Mouse (Mus musculus) Patski (cell line): ENCODE data around the gene Hist1h1t. TPM values are rescaled to one million over a fixed set of nuclear protein-coding genes. Genes with fewer than 3 reads are reported as not detected.

Experiments
- ATAC-seq: fragments of 100-300 bp; one replicate; pipeline ENCODE4 v1.8.0; 2021
- CTCF ChIA-PET: fragments of 350-600 bp; sonication (Branson Sonifier 250); formaldehyde crosslinking; loops from one replicate; lab custom pipeline; 2022; ENCODE audit warnings: inconsistent platforms; lab: Charles Lee
- POLR2A ChIA-PET: fragments of 350-600 bp; sonication (Branson Sonifier 250); formaldehyde crosslinking; loops from one replicate; lab custom pipeline; 2022; ENCODE audit warnings: antibody characterized with exemption, inconsistent platforms; lab: Charles Lee
- DNase-seq: peaks from one replicate; pipeline ENCODE4 v3.0.0-alpha.2; 2011; ENCODE audit warnings: low read depth, low spot score
- H3K27me3 ChIP-seq: fragments of 371-371 bp; one replicate; pipeline ENCODE4 v1.5.1; 2021
- CTCF ChIP-seq: fragments of 100-300 bp; IDR thresholded peaks from one replicate; pipeline ENCODE4 v1.5.1; 2021
- in situ Hi-C: fragments of 300-500 bp; cut with MboI; formaldehyde crosslinking; loops from 3 replicates; pipeline ENCODE4 v1.11.1; 2018; ENCODE audit warnings: low pct_unique_long_range_greater_than_20kb, mixed read lengths
- polyA plus RNA-seq: library from polyadenylated mRNA; unstranded; gene quantifications from one replicate; pipeline ENCODE4 v1.2.3, GENCODE M21; 2021

The Hist1h1t gene
- polyA plus RNA-seq, 1 experiment from 2014 or later, result 4.6 TPM

GRCm38 (mm10) chr13:23728472-23729191 is 33.0 kb downstream of the Hist1h1t start:
- in situ Hi-C loops, result loop anchor here (25.0 kb wide), 1 partner anchor 291 kb away; no protein-coding TSS in a partner anchor
- ChIA-PET POLR2A (no interaction called here), CTCF (interaction anchor here (3.3 kb wide), 1 partner anchor 27 kb away, joined by 23 read pairs; no protein-coding TSS in a partner anchor)
- no peaks in the 10 kb centered on the region for H3K27me3 ChIP-seq
- DNase-seq (no peak), ATAC-seq (no peak)
- TF ChIP-seq CTCF, result no peak

- no peak for DNase-seq
- TF ChIP-seq CTCF, result no peak
- ChIA-PET CTCF (interaction anchor here (3.3 to 4.6 kb wide), 2 partner anchors 21 to 28 kb away, joined by 21 to 23 read pairs; no protein-coding TSS in a partner anchor), POLR2A (no interaction called here)
- no peaks in the 10 kb centered on the region for H3K27me3 ChIP-seq
- ATAC-seq, result no peak
- in situ Hi-C loops, result loop anchor here (25.0 kb wide), 1 partner anchor 292 kb away; no protein-coding TSS in a partner anchor
Measured at GRCm38 (mm10) chr13:23729192-23729525, 33.5 kb downstream of the Hist1h1t start.

GRCm38 (mm10) chr13:23729706-23730105 is 34.1 kb downstream of the Hist1h1t start:
- CTCF ChIA-PET, result interaction anchor here (3.3 to 4.6 kb wide), 2 partner anchors 21 to 28 kb away, joined by 21 to 23 read pairs; no protein-coding TSS in a partner anchor
- TF ChIP-seq CTCF, result no peak
- H3K27me3 ChIP-seq, result no peaks in the 10 kb centered on the region
- POLR2A ChIA-PET, result interaction anchor here (0.7 to 0.8 kb wide), 2 partner anchors 17 to 40 kb away, joined by 3 read pairs; no protein-coding TSS in a partner anchor
- no peak for DNase-seq
- ATAC-seq, result no peak
- in situ Hi-C loops, result loop anchor here (10.0 to 25.0 kb wide), 2 partner anchors 105 to 292 kb away; partner anchors contain the start of genes Hist1h1e and Hist1h2be

- no peak for TF ChIP-seq CTCF
- ATAC-seq (peak; percentile 82), DNase-seq (peak; percentile 91)
- ChIA-PET POLR2A (interaction anchor here (0.6 to 1.2 kb wide), 3 partner anchors 30 to 41 kb away, joined by 3 to 4 read pairs (median 3); no protein-coding TSS in a partner anchor), CTCF (interaction anchor here (3.3 to 4.6 kb wide), 2 partner anchors 22 to 29 kb away, joined by 21 to 23 read pairs; no protein-coding TSS in a partner anchor)
- in situ Hi-C loops, result loop anchor here (10.0 to 25.0 kb wide), 2 partner anchors 106 to 293 kb away; partner anchors contain the start of genes Hist1h1e and Hist1h2be
- H3K27me3 ChIP-seq, result no peaks in the 10 kb centered on the region
Measured at GRCm38 (mm10) chr13:23730479-23730878, 34.9 kb downstream of the Hist1h1t start.

- in situ Hi-C loops, result loop anchor here (10.0 to 25.0 kb wide), 2 partner anchors 107 to 295 kb away; partner anchors contain the start of genes Hist1h1e and Hist1h2be
- POLR2A ChIA-PET, result interaction anchor here (3.5 kb wide), 1 partner anchor 31 kb away, joined by 12 read pairs; no protein-coding TSS in a partner anchor
- ATAC-seq (no peak), DNase-seq (no peak)
- CTCF ChIA-PET, result interaction anchor here (0.9 to 15.1 kb wide), 4 partner anchors 21 to 49 kb away, joined by 3 to 137 read pairs (median 12); partner anchors contain the start of genes Hist1h2ac, Hist1h2bc and Hist1h4c
- TF ChIP-seq CTCF, result peak; percentile 81
- H3K27me3 ChIP-seq, result no peaks in the 10 kb centered on the region
Measured at GRCm38 (mm10) chr13:23732156-23732804, 36.7 kb downstream of the Hist1h1t start.

- in situ Hi-C loops, result loop anchor here (10.0 to 25.0 kb wide), 2 partner anchors 112 to 300 kb away; partner anchors contain the start of genes Hist1h1e and Hist1h2be
- ChIA-PET CTCF (interaction anchor here (1.0 to 15.1 kb wide), 5 partner anchors 10 to 37 kb away, joined by 3 to 137 read pairs (median 4); partner anchors contain the start of gene Hist1h4c), POLR2A (interaction anchor here (0.7 kb wide), 1 partner anchor 53 kb away, joined by 3 read pairs; the partner anchor contains the start of gene Hist1h2bc)
- ATAC-seq (no peak), DNase-seq (no peak)
- H3K27me3 ChIP-seq, result no peaks in the 10 kb centered on the region
- TF ChIP-seq CTCF, result no peak
Measured at GRCm38 (mm10) chr13:23737091-23737490, 41.5 kb downstream of the Hist1h1t start.

GRCm38 (mm10) chr13:23738041-23738440 is 42.4 kb downstream of the Hist1h1t start:
- TF ChIP-seq CTCF, result no peak
- H3K27me3 ChIP-seq, result no peaks in the 10 kb centered on the region
- DNase-seq, result no peak
- in situ Hi-C loops, result loop anchor here (10.0 to 25.0 kb wide), 2 partner anchors 113 to 301 kb away; partner anchors contain the start of genes Hist1h1e and Hist1h2be
- ATAC-seq, result no peak
- ChIA-PET POLR2A (no interaction called here), CTCF (interaction anchor here (1.3 to 15.1 kb wide), 2 partner anchors 11 to 38 kb away, joined by 5 to 137 read pairs; partner anchors contain the start of gene Hist1h4c)

GRCm38 (mm10) chr13:23738677-23739068 is 43.1 kb downstream of the Hist1h1t start, which contains the start of gene Hist1h1c:
Gene Hist1h1c, plus strand, starts transcription at chr13:23738808.
- no peak for TF ChIP-seq CTCF
- peak; percentile 68 for ATAC-seq
- CTCF ChIA-PET, result interaction anchor here (1.4 to 15.1 kb wide), 2 partner anchors 13 to 39 kb away, joined by 3 to 137 read pairs; partner anchors contain the start of genes Hist1h3b and Hist1h4c
- no peaks in the 10 kb centered on the region for H3K27me3 ChIP-seq
- DNase-seq, result no peak
- POLR2A ChIA-PET, result no interaction called here
- in situ Hi-C loops, result loop anchor here (10.0 to 25.0 kb wide), 2 partner anchors 114 to 301 kb away; partner anchors contain the start of genes Hist1h1e and Hist1h2be
